Mouse (Mus musculus): ENCODE measurements around the gene Gm21149.
A peak's percentile ranks its signal among the peaks of the same experiment; 100 is the strongest.
"Not testable (repeated sequence)": the region's sequence is repeated elsewhere in the genome, so short reads cannot be mapped to it uniquely, and the experiment has no call there.

DNA sequence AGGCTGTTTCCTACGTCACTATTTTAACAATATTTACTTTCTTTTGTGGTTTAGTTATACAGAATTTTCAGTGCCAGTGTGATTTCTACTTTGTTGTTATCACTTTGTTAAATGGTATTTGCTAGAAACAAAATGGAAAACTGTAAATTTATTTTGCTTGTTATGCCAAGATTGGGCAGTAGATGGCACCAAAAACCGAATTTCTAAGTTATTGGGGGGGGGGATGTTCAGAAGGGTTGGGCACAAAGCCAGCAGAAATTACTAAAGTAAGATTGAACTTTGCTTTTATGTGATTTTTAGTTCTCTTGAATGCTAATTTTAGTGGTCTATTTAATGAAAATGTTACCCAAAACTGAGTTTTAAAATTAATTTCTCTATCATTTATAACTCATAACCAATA is 8.3 kb upstream of the Gm21149 start:
- peak; percentile 17; the same call in 1 of the 2 replicates for TF ChIP-seq CTCF (IDR thresholded peaks at IDR 0.05; ENCODE audit: low read depth)
- not testable (repeated sequence) for TF ChIP-seq EP300 (IDR thresholded peaks at IDR 0.05; ENCODE audit: low read depth)
